Mouse (Mus musculus): ENCODE data around the gene Usp12. TPM values are rescaled to one million over a fixed set of nuclear protein-coding genes. Genes with fewer than 3 reads are reported as not detected.

Usp12 gene
- polyA plus RNA-seq, 1 experiment from 2014 or later: 12.1 TPM

DNA sequence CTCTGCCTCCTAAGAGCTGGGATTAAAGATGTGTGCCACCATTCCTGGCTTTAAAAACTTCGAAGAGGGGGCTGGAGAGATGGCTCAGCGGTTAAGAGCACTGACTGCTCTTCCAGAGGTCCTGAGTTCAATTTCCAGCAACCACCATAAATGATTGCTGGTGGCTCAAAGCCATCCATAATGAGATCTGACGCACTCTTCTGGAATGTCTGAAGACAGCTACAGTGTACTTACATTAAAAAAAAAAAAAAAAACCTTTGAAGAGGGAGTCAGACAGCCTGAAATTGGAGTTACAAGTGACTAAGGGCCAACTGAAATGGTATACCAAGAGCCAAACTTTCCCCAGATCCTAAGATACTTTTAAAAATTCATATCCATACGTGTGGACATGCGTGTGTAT, 29.0 kb downstream of the Usp12 start:
- Histone ChIP-seq H3K4me3 (replicated peaks; ENCODE audit: low read length) (no peak overlapping the region), H3K4me1 (replicated peaks; ENCODE audit: control insufficient read depth, insufficient read depth, low read length) (no peaks in the 10 kb centered on the region), H3K27me3 (ENCODE audit: control insufficient read depth, insufficient read depth, low read length) (no peaks in the 10 kb centered on the region), H3K27ac (no peak overlapping the region), H3K4me2 (replicated peaks) (no peak overlapping the region), H3K9ac (no peak overlapping the region), H3K9me3 (ENCODE audit: control insufficient read depth, low read length) (no peaks in the 10 kb centered on the region), H3K36me3 (replicated peaks; ENCODE audit: control insufficient read depth, insufficient read depth) (peaks cover 34% of the 10 kb centered on the region)
- DNase-seq (ENCODE audit: low spot score) (no peak), ATAC-seq (ENCODE audit: low FRiP score) (no peak)
- 96% methylated on average over 5 of the region's 5 CpGs for WGBS

DNA sequence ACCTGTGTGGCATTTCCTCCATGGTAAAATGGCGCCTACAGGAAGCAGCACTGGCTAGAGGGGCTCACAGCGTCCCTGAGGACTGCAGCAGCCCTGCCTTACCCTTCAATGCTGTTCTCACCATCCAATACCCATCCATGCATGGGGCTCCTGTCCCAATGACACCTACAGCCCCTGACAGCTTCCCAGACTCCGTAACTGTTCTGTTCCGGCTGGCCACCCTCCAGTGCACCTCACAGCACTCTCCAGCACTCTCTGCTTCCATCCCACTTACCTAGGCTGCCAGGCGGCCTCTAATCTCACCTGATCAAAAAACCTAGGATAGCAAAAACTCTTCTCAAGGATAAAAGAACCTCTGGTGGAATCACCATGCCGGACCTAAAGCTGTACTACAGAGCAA, 35.6 kb downstream of the Usp12 start:
- no peak for DNase-seq (ENCODE audit: low spot score)
- no peak overlapping the region for H3K27ac ChIP-seq
- H3K9me3 ChIP-seq (ENCODE audit: control insufficient read depth, low read length): no peaks in the 10 kb centered on the region
- no peaks in the 10 kb centered on the region for H3K27me3 ChIP-seq (ENCODE audit: control insufficient read depth, insufficient read depth, low read length)
- no peak overlapping the region for H3K9ac ChIP-seq
- no peak overlapping the region for H3K4me3 ChIP-seq (replicated peaks; ENCODE audit: low read length)
- no peak for ATAC-seq (ENCODE audit: low FRiP score)
- peaks cover 25% of the 10 kb centered on the region for H3K36me3 ChIP-seq (replicated peaks; ENCODE audit: control insufficient read depth, insufficient read depth)
- 79% methylated on average over 6 of the region's 6 CpGs for WGBS
- no peak overlapping the region for H3K4me2 ChIP-seq (replicated peaks)
- H3K4me1 ChIP-seq (replicated peaks; ENCODE audit: control insufficient read depth, insufficient read depth, low read length): no peaks in the 10 kb centered on the region

DNA sequence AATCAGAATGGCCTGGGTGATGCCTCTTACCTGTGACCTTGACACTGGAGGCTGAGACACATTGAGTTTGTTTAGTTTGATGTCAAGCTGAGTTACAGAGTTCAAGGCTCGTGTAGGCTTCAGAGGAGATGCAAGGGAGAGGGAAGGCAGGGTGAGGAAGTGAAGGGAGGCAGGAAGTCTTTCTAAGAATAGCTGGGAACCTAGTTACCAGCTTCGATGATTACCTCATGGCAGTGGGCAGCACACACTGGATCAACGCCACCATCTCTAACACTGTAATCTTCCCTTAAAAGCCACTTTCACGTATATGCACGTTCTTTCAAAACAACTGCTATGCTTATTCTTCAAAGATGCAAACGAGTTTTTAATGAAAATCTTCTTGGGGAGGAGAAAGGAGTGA, 36.9 kb downstream of the Usp12 start:
- Histone ChIP-seq H3K9ac (no peak overlapping the region), H3K27ac (no peak overlapping the region), H3K36me3 (replicated peaks; ENCODE audit: control insufficient read depth, insufficient read depth) (peaks cover 29% of the 10 kb centered on the region), H3K27me3 (ENCODE audit: control insufficient read depth, insufficient read depth, low read length) (no peaks in the 10 kb centered on the region), H3K4me1 (replicated peaks; ENCODE audit: control insufficient read depth, insufficient read depth, low read length) (no peaks in the 10 kb centered on the region), H3K4me3 (replicated peaks; ENCODE audit: low read length) (no peak overlapping the region), H3K4me2 (replicated peaks) (no peak overlapping the region), H3K9me3 (ENCODE audit: control insufficient read depth, low read length) (no peaks in the 10 kb centered on the region)
- WGBS: 85% methylated on average over 6 of the region's 6 CpGs
- ATAC-seq (ENCODE audit: low FRiP score) (no peak), DNase-seq (ENCODE audit: low spot score) (no peak)

DNA sequence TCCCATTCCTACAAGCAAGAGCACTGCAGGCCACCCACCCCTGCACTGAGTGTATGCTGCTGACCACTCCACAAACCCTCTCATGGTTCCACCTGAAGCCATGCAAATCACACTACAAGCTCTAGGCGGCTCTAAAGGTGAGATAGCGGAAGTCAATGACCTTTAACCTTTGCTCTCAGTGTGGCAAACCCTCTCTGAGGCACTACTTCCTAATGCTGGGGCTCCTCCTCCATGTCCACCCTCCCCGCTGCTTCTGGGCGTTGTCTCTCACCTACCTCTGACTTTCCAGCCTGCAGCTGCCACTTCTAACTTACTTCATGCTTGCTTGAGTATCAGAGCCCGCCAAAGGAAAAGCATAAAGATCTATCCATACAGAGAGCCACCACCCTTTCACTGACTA, 37.5 kb downstream of the Usp12 start:
- H3K9me3 ChIP-seq (ENCODE audit: control insufficient read depth, low read length): no peaks in the 10 kb centered on the region
- H3K36me3 ChIP-seq (replicated peaks; ENCODE audit: control insufficient read depth, insufficient read depth): peaks cover 29% of the 10 kb centered on the region
- ATAC-seq (ENCODE audit: low FRiP score): no peak
- no peak overlapping the region for H3K4me2 ChIP-seq (replicated peaks)
- H3K4me3 ChIP-seq (replicated peaks; ENCODE audit: low read length): no peak overlapping the region
- 87% methylated on average over 5 of the region's 5 CpGs for WGBS
- no peaks in the 10 kb centered on the region for H3K4me1 ChIP-seq (replicated peaks; ENCODE audit: control insufficient read depth, insufficient read depth, low read length)
- no peak overlapping the region for H3K27ac ChIP-seq
- no peak for DNase-seq (ENCODE audit: low spot score)
- no peak overlapping the region for H3K9ac ChIP-seq
- no peaks in the 10 kb centered on the region for H3K27me3 ChIP-seq (ENCODE audit: control insufficient read depth, insufficient read depth, low read length)

DNA sequence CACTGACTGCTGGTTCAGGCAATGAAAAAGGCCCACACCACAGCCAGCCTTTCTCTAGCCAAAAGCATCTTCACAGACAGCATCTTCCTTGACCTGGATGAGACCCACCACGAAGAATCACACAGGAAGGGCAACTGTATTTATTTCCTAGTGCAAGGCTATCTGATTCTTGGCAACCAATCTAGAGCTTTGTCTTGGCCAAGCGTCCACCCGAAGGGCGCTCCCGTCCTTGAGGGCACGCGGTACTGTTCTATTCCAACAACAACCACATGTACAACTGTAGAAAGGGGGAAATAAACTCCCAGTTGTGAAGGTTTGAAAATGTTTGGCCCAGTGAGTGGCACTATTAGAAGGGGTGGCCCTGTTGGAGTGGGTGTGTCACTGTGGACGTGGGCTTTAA, 41.6 kb downstream of the Usp12 start:
- H3K27ac ChIP-seq: no peak overlapping the region
- no peak overlapping the region for H3K4me2 ChIP-seq (replicated peaks)
- WGBS: 98% methylated on average over 8 of the region's 8 CpGs
- peaks cover 53% of the 10 kb centered on the region for H3K36me3 ChIP-seq (replicated peaks; ENCODE audit: control insufficient read depth, insufficient read depth)
- no peaks in the 10 kb centered on the region for H3K9me3 ChIP-seq (ENCODE audit: control insufficient read depth, low read length)
- no peaks in the 10 kb centered on the region for H3K4me1 ChIP-seq (replicated peaks; ENCODE audit: control insufficient read depth, insufficient read depth, low read length)
- H3K9ac ChIP-seq: no peak overlapping the region
- DNase-seq (ENCODE audit: low spot score) (no peak), ATAC-seq (ENCODE audit: low FRiP score) (no peak)
- no peaks in the 10 kb centered on the region for H3K27me3 ChIP-seq (ENCODE audit: control insufficient read depth, insufficient read depth, low read length)
- no peak overlapping the region for H3K4me3 ChIP-seq (replicated peaks; ENCODE audit: low read length)

- H3K9ac ChIP-seq: no peak overlapping the region
- H3K4me2 ChIP-seq (replicated peaks): no peak overlapping the region
- peaks cover 53% of the 10 kb centered on the region for H3K36me3 ChIP-seq (replicated peaks; ENCODE audit: control insufficient read depth, insufficient read depth)
- H3K27ac ChIP-seq: no peak overlapping the region
- no peak for DNase-seq (ENCODE audit: low spot score)
- no peaks in the 10 kb centered on the region for H3K9me3 ChIP-seq (ENCODE audit: control insufficient read depth, low read length)
- 95% methylated on average over 7 of the region's 7 CpGs for WGBS
- H3K4me1 ChIP-seq (replicated peaks; ENCODE audit: control insufficient read depth, insufficient read depth, low read length): no peaks in the 10 kb centered on the region
- H3K4me3 ChIP-seq (replicated peaks; ENCODE audit: low read length): no peak overlapping the region
- no peak for ATAC-seq (ENCODE audit: low FRiP score)
- no peaks in the 10 kb centered on the region for H3K27me3 ChIP-seq (ENCODE audit: control insufficient read depth, insufficient read depth, low read length)
Measured at GRCm38 (mm10) chr5:146750958-146751357, 43.8 kb downstream of the Usp12 start.

DNA sequence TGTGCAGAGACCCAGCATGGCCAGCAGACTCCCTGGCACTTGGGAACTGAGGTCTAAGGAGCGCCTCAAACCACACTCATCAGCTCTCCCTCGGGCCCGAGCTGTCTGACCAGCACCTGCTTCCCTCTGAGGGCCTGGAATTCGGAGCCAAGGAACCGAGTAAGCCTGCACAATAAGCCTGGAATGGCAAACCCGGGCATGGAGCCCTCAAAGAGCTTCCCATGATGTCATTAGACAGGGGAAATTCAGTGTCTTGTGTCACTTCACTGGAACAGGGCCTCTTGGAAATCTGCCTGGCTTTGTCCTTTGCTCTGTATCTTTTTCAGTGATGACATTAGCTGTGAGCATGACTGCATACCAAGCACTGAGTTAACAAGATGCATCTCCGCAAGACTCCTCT, 44.5 kb downstream of the Usp12 start:
- ATAC-seq (ENCODE audit: low FRiP score) (no peak), DNase-seq (ENCODE audit: low spot score) (no peak)
- Histone ChIP-seq H3K9ac (no peak overlapping the region), H3K4me2 (replicated peaks) (no peak overlapping the region), H3K27ac (no peak overlapping the region), H3K4me3 (replicated peaks; ENCODE audit: low read length) (no peak overlapping the region), H3K36me3 (replicated peaks; ENCODE audit: control insufficient read depth, insufficient read depth) (peaks cover 53% of the 10 kb centered on the region), H3K27me3 (ENCODE audit: control insufficient read depth, insufficient read depth, low read length) (no peaks in the 10 kb centered on the region), H3K4me1 (replicated peaks; ENCODE audit: control insufficient read depth, insufficient read depth, low read length) (no peaks in the 10 kb centered on the region), H3K9me3 (ENCODE audit: control insufficient read depth, low read length) (no peaks in the 10 kb centered on the region)
- 84% methylated on average over 7 of the region's 7 CpGs for WGBS

DNA sequence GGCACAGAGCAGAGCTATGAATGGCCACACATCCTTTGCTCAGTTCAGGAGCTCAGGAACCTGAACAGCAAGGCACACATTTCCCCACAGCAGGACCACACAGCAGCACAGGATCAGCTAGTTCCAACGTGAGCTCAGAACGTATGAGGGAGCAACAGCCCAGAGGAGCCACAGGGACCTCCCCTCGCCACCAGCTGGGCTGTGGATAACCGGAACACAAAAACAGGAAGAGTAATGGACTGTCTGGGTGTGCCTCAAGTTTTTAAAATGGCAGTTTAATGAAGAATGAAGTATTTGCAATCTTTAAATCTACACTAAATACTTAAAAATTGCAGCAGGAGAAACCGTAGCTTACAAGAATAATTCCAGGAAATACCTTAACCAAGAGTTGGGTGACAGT, 44.9 kb downstream of the Usp12 start:
- H3K36me3 ChIP-seq (replicated peaks; ENCODE audit: control insufficient read depth, insufficient read depth): peaks cover 53% of the 10 kb centered on the region
- no peak overlapping the region for H3K4me3 ChIP-seq (replicated peaks; ENCODE audit: low read length)
- ATAC-seq (ENCODE audit: low FRiP score): no peak
- no peaks in the 10 kb centered on the region for H3K4me1 ChIP-seq (replicated peaks; ENCODE audit: control insufficient read depth, insufficient read depth, low read length)
- no peaks in the 10 kb centered on the region for H3K27me3 ChIP-seq (ENCODE audit: control insufficient read depth, insufficient read depth, low read length)
- H3K9ac ChIP-seq: no peak overlapping the region
- no peaks in the 10 kb centered on the region for H3K9me3 ChIP-seq (ENCODE audit: control insufficient read depth, low read length)
- no peak overlapping the region for H3K27ac ChIP-seq
- H3K4me2 ChIP-seq (replicated peaks): no peak overlapping the region
- DNase-seq (ENCODE audit: low spot score): no peak
- 74% methylated on average over 5 of the region's 5 CpGs for WGBS

GRCm38 (mm10) chr5:146736970-146737495, 57.8 kb downstream of the Usp12 start:
- H3K4me3 ChIP-seq (replicated peaks; ENCODE audit: low read length): no peak overlapping the region
- H3K9me3 ChIP-seq (ENCODE audit: control insufficient read depth, low read length): no peaks in the 10 kb centered on the region
- no peak overlapping the region for H3K27ac ChIP-seq
- H3K36me3 ChIP-seq (replicated peaks; ENCODE audit: control insufficient read depth, insufficient read depth): peaks cover 60% of the 10 kb centered on the region
- 66% methylated on average over 9 of the region's 9 CpGs for WGBS
- peak; percentile 51; the same call in 1 of the 2 replicates for ATAC-seq (ENCODE audit: low FRiP score)
- no peaks in the 10 kb centered on the region for H3K27me3 ChIP-seq (ENCODE audit: control insufficient read depth, insufficient read depth, low read length)
- H3K4me1 ChIP-seq (replicated peaks; ENCODE audit: control insufficient read depth, insufficient read depth, low read length): no peaks in the 10 kb centered on the region
- no peak overlapping the region for H3K9ac ChIP-seq
- DNase-seq (ENCODE audit: low spot score): no peak
- H3K4me2 ChIP-seq (replicated peaks): no peak overlapping the region

GRCm38 (mm10) chr5:146736348-146736747, 58.5 kb downstream of the Usp12 start:
- DNase-seq (ENCODE audit: low spot score): no peak
- 82% methylated on average over 18 of the region's 18 CpGs for WGBS
- no peak for ATAC-seq (ENCODE audit: low FRiP score)

More at GRCm38 (mm10) chr5:146736348-146736747, 58.5 kb downstream of the Usp12 start:
- H3K27me3 ChIP-seq (ENCODE audit: control insufficient read depth, insufficient read depth, low read length): no peaks in the 10 kb centered on the region
- H3K9me3 ChIP-seq (ENCODE audit: control insufficient read depth, low read length): no peaks in the 10 kb centered on the region
- H3K27ac ChIP-seq: no peak overlapping the region
- H3K4me2 ChIP-seq (replicated peaks): no peak overlapping the region
- H3K4me1 ChIP-seq (replicated peaks; ENCODE audit: control insufficient read depth, insufficient read depth, low read length): no peaks in the 10 kb centered on the region
- no peak overlapping the region for H3K4me3 ChIP-seq (replicated peaks; ENCODE audit: low read length)
- no peak overlapping the region for H3K9ac ChIP-seq
- H3K36me3 ChIP-seq (replicated peaks; ENCODE audit: control insufficient read depth, insufficient read depth): peaks cover 60% of the 10 kb centered on the region
